Mouse (Mus musculus) mouse embryonic stem cell (cell line): ENCODE data around the gene Crabp2.

ENCODE experiments used
- in situ Hi-C, 2 experiments: fragments of 300-500 bp; cut with MboI; formaldehyde crosslinking; loops; 1 replicate in 1 of 2; 3 replicates in 1 of 2; pipeline ENCODE4 v1.14.3; 2019 to 2020; ENCODE audit warnings: low sequenced_read_pairs in 2 of 2, low pct_unique_long_range_greater_than_20kb in 1 of 2, mixed read lengths in 1 of 2; ENCODE audit not compliant: unreplicated experiment in 1 of 2

Crabp2 gene

DNA sequence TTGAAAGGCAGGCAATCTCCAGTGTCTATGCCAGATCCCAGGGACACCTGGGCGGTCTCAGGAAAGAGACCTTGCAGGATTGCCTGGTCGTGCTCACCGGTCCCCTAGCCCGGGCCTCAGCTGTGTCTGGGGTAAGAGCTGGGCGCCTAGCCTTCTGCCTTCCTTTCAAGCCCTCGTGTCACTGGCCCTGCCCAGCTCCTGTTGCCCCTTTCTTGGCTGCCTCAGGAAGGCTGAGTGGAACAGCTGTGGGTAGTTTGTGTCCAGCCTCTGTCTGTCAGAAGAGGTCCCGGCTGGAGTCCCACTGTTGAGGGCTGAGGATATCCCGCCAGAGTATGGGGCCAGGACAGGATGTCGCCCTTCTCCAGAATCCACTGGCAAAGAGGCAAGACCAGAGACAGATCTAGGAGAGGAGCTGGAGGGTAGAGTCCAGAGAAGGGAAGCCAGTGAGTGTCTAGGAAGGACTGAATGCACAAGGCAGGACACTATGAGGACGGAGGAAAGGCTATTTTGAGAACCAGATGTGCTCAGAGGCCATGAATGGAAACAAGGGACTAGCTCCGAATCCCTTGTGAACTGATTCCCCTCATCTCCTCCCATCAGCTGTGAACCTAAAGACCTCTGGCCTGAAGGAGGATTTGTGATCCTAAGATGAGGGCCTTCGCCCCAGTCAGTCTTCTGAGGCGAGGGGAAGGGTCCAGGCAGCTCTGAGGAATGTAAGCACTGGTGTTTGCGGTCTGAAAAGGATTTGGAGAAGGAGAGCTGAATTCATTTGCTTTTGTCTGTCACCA is 25.3 kb downstream of the Crabp2 start:
- in situ Hi-C loops, result no loop called here

DNA sequence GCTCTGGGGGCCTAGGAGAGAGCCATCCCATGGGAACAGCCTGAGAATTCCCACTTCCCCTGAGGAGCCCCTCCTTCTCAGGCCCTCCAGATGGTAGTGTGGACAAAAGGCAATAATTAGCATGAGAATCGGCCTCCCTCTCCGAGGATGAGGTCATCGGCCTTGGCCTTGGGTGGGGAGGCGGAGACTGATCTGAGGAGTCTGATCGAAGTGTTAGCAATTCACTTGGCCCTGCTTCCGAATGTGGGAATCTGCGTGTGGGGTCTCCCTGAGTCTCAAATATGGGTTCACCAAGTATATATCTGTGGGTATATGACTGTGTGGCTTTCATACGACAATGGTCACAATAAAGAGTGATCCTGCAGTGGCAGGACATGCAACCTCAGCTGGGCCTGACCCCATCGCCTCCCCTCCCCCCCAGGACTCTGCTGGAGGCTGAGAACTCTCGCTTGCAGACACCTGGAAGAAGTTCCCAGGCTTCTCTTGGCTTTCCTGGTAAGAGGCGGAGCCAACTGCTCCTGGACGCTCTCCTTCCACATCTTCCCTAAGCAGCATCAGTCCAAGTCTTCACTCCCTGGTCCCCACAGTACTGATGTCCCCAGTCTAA is 26.0 kb downstream of the Crabp2 start:
- in situ Hi-C loops, result no loop called here

DNA sequence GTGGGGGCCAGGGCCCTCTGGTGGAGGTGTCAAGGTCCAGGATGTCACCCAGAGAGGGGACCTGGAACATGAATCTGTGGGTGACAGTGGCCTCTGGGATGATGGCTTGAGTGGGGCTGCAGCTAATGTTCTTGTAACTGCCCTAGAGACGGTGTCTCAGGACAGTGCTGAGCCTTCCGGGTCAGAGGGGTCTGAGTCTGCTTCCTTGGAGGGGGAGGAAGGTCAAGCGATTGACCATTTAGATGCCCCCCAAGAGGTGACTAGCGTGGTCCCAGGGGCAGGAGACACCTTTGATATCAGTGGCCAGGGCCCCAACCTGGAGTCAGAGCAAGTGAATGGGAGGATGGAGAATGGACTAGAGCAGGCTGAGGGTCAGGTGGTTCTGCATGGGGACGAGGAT is 31.0 kb downstream of the Crabp2 start:
- in situ Hi-C loops, result no loop called here

DNA sequence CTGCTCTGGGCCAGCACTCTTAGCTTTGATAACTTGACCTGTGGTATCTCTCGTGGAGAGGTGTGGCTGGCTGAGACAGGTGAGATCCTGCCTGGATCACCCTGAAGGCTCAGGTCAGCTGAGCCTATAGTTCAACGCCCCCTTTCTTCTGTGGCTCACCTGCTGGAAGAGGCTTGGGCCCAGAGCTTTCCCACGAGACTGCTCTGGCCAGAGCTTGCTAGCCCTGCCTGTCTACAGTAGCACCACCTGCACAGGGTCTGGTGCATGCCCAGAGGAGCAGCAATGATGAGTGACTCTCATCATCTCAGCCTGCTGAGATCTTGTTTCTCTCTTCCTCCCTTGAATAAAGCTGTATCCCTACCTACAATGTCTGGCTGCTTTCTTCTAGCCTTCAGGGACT is 31.6 kb downstream of the Crabp2 start:
- in situ Hi-C loops, result loop anchor here in 1 of 2 experiments (5.0 kb wide), 1 partner anchor 38 kb away; no protein-coding TSS in a partner anchor

DNA sequence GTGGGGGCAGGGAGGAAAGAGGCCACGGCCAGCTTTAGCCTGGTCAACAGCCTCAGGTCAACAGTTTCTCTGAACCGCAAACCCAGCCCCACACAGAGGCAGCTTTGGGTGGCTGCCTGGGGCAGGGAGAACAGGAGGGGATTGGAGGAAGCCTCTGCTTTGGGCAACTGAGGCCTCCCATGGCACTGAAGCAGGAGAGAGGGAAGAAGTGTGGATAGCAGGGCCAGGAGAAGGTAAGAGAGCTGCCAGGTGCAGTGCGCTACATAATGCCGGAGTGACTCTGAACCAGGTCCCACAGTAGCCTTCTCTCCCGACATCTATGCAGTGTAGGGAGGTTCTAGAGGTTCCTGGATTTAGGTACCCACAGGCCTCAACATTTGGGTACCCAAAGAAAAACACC is 32.3 kb downstream of the Crabp2 start:
- in situ Hi-C loops, result loop anchor here in 1 of 2 experiments (5.0 kb wide), 1 partner anchor 38 kb away; no protein-coding TSS in a partner anchor

DNA sequence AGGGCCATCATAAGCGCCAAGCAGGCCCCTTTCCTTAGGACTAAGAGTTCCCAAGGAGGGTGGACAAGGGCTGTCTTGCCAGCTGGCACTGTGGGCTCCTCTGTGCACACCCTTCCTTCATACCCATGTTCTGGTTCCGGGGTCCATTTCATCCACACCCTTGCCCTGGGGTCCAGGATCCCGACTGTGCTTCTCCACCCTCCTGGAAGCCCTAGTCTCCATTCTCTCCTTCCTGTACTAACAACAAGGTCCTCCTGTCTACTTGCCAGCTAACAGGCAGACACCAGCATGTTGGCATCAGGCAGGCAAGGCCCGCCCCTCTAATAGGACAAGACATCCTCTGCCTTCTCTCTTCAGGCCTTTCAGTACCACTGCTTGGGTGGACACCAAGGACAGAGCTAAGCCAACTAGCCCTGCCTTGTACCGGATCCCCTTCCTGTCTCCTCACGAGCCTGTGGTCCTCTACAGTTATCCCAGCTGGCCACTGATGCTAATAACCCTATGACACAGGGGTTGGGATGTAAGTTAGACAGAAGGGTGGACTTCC is 32.8 kb downstream of the Crabp2 start:
- in situ Hi-C loops, result loop anchor here in 1 of 2 experiments (5.0 kb wide), 1 partner anchor 39 kb away; no protein-coding TSS in a partner anchor

DNA sequence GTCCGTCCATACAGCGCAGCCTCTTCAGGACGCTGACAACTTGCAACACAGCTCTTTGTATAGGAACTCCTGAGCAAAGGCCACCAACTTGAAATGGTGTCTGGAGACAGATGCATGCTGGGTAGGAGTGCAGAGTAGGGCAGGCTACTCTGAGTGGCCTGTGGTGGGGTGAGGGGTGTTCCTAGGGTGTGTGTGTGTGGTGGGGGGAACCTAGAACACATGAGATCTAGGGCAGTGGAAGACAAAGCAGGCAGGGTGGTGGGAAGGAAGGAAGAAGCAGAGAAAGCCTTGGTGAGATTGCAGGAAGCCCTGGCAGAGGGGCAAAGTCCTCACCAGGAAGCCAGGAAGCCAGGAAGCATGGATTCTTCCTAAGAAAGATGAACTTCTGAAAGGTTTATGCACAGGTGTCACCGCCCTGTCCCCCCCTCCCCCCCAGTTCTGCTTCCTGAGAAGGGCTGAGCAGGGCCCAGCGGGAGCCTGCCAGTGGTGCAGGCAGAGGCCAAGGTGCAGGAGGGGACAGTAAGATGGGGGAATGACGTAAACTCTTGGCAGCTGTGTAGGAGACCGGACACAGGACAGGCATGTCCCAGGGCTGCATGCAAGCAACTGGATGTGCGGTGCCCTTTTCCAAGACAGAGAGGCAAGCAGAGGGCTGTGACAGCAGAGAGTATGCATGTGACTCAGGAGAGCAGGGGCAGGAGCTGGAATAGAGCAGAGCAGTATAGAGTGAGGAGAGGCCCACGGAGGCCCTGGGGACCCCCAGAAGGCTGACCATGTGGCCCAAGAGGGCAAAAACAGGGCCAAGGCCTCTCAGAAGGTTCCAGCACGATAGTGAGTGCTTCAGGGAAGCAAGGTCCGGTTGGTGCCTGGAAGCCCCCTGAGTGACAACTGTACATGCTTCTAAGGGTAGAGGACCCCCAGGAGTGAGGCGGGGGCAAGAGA is 33.7 kb downstream of the Crabp2 start:
- in situ Hi-C loops, result loop anchor here in 1 of 2 experiments (5.0 kb wide), 1 partner anchor 40 kb away; no protein-coding TSS in a partner anchor

DNA sequence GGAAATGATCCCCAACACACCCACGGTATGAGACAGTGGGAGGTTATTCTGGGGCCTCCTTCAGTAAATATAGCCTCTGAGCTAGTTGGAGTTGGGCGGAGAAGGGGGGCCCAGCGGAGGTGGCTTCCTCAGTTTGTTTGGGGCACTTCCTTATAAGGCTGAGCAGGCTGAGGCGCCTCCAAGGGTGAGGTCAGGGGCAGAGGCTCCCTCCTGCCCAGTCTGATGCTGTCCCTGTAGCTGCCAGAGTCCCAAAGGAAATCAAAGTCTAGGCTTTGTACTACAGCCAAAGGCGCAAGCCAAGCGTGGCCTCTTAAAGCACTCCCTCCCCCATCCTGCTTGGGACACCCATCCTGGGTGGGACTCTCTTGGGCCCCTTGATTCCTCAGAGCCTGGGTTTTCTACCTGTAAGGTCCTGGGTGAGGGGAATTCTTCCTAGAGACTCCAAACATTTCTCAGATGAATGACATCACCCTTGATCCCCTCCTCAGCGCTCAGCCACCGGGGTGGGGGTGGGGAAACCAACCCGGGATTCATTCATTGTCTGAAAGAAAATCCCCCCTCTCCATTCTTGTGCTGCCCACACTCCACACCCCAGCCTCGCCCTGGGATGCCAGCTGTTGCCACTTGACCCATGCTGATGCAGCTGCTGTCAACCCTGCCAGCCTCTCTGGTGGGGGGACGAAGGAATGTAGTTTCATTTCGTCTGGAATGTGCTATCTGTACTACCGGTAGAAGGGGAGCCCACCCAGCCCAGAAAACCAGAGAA is 34.6 kb downstream of the Crabp2 start:
- in situ Hi-C loops, result loop anchor here in 1 of 2 experiments (5.0 kb wide), 1 partner anchor 41 kb away; no protein-coding TSS in a partner anchor

DNA sequence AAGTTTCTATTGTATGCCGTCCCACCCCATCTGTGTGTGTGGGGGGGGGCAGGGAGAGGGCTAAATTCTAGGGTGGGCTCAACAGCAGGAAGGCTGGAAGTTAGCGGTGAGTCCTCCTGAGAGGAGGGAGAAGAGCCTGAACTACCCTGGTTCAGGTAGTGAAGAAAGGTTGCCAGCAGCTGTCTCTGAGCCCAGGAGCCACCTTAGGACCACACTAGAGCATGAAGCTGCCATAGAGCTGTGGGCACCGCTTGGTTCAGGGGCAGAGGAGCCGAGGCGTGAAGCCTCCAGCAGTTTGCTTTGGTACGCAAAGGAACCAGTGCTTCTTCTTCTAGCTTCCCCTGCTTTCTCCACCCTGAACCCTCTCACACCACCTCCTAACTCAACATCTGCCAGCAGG is 35.2 kb downstream of the Crabp2 start:
- in situ Hi-C loops, result loop anchor here in 1 of 2 experiments (5.0 kb wide), 1 partner anchor 41 kb away; no protein-coding TSS in a partner anchor

DNA sequence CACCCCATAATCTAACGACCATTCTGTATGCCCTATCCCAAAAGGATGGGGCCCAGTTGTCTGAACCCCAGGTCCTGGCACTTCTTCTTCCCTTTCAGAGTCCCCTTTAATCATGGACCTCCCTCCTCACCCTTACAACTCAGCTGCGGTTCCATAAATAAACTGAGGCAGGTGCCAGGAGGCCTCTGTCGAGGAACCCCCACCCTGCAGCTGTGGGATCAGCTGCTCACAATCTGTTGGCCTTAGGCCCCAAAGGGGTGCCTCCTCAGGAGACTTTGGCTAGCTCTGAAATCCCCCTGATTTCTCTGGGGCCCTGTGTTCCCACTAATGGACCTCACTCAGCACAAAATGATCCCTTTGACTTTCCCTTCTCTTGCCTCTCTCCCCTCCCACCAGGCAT is 35.6 kb downstream of the Crabp2 start:
- in situ Hi-C loops, result loop anchor here in 1 of 2 experiments (5.0 kb wide), 1 partner anchor 42 kb away; no protein-coding TSS in a partner anchor

DNA sequence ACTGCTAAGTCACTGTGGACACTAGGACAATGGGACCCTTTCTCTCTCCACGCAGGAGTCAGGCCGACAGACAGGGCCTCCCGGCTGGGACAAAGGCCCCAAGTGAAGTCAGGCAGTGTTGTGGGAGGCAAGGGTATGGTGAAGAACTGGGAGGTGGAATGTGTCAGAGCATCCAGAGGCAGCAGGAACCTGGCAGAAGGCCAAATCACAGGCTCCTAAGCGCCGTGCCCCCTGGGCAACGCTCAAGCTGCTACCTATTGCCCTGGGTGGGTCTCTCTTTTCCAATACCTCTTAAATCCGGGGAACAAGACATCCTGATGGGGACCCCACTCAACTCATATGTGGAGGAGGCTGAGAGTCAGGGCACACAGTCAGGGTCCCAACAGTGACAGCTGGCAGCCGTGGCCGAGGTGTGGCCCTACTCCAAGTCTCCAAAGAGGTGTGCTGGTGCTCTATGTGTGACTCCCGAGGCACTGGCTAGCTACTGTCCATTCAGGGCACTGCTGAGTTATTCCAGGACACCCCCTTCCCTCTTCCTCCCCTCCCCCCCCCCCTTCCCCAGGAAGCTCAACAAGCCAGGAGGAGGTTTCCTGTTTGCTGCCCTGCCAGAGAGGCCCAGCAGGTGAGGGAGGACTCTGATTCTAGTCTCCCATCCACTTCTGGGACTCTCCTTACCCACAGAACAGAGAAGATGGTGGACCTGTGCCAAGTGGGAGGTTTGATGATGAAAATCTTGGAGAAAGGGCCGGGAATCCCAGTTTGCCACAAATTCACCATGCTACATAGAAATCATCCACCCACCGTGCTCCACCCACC is 37.2 kb downstream of the Crabp2 start:
- in situ Hi-C loops, result no loop called here

DNA sequence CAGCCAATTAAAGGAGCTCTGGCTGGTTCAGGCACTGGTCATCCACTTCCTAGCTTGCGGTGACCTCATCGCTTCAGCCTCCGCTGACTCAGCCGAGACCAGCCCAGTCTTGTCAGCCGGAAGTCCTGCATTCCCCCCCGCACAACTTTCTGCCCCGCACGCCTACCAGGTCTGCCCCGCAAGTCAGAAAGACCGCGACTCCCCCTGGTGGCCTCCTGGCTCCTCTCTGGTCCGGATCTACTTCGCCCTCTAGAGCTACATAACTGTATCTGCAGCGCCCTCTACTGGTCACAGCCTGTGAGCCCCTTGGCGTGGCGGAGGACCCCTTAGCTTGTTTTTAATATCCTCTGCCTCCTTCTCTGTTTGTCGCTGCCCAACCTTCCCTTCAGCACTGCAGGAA is 38.4 kb downstream of the Crabp2 start:
- in situ Hi-C loops, result no loop called here

DNA sequence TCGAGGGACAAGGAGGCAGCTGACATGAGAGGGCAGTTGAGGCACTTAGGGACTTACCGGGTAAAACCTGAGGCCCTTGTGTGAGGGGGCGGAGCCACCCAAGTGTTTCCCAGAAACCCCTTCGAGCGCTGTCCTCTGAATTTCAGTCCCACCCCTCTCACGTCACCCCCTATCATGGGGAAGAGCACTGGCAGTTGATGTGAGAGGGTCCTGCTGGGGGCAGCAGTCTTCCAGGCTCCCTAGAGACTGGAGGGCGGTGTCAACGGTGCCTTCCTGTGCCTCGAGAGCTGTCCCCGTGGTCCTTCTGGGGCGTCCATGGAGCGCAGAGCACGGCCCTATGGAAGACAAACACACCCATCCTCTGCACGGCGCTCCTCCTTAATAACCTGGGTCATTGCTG is 39.2 kb downstream of the Crabp2 start:
- in situ Hi-C loops, result no loop called here

DNA sequence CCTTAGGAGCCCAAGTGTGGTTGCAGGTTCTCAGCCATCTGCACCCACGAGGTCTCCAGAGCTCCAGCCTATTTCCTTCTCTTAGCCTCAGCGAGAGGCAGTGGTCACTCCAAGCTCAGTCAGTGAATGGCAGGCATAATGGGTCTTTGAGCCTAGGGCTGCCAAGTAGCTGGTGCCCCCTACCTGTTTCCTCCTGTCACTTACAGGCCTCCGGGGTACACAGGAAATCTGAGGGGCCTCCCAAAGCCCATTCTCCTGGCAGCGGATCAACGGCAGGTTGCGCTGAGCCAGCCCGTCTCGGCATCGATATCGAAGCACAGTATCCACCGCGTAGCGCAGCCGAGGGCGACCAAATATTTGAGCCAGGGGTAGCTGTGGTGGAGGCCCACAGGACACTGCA is 39.6 kb downstream of the Crabp2 start:
- in situ Hi-C loops, result no loop called here

DNA sequence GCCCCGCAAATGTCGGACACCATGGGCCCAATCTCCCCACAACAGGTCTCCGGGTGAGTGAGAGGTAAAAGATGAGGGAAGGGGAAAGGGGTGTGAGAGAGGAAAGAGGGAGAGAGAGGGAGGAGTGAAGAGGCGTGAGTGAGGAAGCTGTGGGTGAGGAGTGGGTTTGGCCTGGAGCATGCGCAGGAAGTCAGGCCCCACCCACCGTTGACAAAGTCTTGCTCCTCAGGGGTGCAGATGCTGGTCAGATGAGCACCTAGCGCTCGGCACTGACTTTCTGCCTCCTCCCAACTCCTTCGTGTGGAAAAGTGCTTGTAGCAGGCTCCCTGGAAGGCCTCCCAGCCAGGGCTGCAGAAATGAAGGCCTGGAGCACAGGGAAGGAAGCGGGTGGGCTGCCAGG is 41.5 kb downstream of the Crabp2 start:
- in situ Hi-C loops, result no loop called here

DNA sequence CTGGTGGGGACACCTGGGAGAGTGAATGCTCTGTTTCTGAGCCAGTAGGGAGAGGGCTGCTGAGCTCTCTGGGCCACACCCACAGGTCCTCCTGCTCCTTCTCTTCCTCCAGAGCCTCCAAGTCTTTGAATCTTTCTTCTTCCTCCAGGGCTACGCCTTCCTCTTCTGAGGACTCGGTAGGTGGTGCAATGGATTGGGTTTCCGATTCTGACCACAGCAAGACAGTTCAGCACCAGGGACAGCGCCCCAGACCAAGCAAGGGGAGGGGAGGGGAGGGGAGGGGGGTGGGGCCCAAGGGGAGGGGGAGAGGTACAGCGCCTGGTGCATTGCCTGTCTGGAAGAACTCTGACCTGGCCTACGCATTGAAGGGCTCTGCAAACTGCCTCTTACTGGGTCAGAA is 45.0 kb downstream of the Crabp2 start:
- in situ Hi-C loops, result no loop called here

DNA sequence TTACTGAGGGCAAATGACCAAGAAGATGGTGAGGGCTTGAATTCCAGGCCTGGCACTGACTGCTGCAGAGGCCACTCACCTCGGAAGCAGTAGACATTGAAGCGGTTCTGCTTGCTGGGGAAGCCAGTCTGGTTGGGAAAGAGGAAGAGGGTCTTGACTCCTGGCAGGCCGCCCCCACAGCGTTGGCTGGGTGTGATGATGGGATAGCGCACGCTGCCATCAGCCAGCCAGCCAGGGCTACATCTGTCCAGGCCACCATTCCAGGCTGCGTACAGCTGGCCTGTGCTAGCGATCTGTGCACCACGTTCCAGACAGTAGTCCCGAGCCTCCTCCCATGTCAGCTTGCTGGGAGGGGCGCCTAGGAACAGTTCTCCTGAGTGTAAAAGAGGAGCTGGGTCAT is 46.9 kb downstream of the Crabp2 start:
- in situ Hi-C loops, result no loop called here
